Mouse (Mus musculus): ENCODE results near the gene Eif3i.

DNA sequence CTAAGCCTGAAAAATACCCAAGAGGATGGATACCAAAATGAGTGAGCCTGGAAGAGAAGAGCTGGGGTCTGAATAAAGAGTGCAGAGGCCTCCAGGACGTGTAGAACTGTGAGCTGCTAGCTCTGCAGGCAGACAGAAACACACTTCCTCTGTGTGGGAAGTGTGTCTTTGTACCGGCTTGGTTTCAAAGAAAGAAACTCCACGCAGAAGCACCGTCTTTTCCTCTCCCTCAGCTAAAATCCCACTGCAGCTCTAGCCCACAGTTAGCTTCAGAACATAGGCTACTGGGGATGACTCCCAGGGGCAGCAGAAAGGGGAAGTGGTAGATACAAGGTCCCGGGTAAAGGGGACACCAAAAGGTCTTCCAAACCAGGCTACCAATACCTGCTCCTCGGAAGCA, 44.8 kb upstream of the Eif3i start:
- TF ChIP-seq CTCF (IDR thresholded peaks at IDR 0.05; ENCODE audit: low read depth) (no peak), EP300 (IDR thresholded peaks at IDR 0.05; ENCODE audit: low read depth) (no peak)

Measured in liver, embryonic 14.5 days (tissue).